Mouse (Mus musculus) erythroblast, embryonic 14.5 days (primary cell): ENCODE data around the gene Ctu2.

Experiments
- GATA1 ChIP-seq: IDR thresholded peaks from 2 replicates; pipeline ENCODE4 v1.6.1; 2012; ENCODE audit warnings: low read length, inconsistent platforms, mixed read lengths
- TAL1 ChIP-seq: IDR thresholded peaks from 3 replicates; pipeline ENCODE4 v1.6.1; 2012; ENCODE audit warnings: low read length, inconsistent platforms, mixed read lengths

DNA sequence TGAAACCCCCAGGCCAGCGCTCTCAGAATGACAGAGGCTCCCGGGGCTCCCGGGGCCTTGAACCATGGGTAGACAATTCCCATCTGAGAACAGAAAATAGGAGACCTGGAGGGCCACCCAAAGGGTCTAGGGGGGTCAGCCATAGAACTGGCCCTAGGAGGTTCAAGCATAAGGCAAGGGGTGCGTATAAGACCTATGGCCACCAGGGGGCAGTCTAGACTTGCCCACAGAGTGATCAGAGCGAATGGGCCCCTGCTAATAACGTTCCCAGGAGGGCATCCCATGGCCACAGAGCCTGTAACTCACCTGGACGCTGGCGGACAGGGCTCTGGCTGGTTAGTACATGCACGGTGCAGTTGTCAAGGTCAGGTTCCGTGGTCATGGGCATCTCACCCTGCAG is 24.9 kb downstream of the Ctu2 start:
- TF ChIP-seq GATA1 (no peak), TAL1 (no peak)
